10 mouse cellular contexts compared by ENCODE assay signal in the genomic region with DNA sequence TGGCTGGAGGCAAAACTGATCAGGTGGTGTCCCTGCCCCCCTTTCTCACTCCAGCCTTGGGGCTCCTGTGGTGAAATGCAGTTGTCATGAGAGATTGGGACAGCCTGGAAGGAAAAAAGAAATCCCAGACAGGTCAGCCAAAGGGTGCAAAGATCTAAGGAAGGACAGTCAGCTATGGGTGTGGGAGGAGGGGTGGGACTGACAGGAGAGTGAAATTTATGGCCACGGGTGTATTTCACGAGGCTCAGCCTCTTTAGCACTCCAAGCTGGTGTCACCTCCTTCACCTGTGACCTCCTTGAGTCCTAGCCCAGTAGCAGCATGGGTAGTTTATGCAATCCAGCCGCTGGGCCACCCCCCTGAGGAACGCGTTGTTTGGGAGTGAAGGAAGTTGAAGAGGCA.
DNase-seq lines count a peak whose midpoint lies in the region; ATAC-seq and TF ChIP-seq lines count a peak whose summit lies in the region.
"Had no signal": no experiment of that assay in that cellular context is flagged by ENCODE, and none has a peak within 500 bp of the region (broad histone marks: within the 10 kb centered on the region; RNA-seq: fewer than 3 reads in every experiment).

No protein-coding gene starts in this region.

- no peaks in the 10 kb centered on the region for H3K9me3 ChIP-seq in limb, embryonic 11.5 days (ENCODE audit: control insufficient read depth, low read length)
- H3K9me3 ChIP-seq in limb, embryonic 10.5 days (replicated peaks): no peaks in the 10 kb centered on the region
- H3K9me3 ChIP-seq in lung, postnatal 0 days (ENCODE audit: low read length): no peaks in the 10 kb centered on the region
- no peaks in the 10 kb centered on the region for H3K9me3 ChIP-seq in midbrain, embryonic 14.5 days (ENCODE audit: control insufficient read depth, low read length)
- H3K9me3 ChIP-seq: embryonic facial prominence, embryonic 12.5 days; limb, embryonic 13.5 days had no signal

- no peak overlapping the region for H3K4me3 ChIP-seq in limb, embryonic 11.5 days (ENCODE audit: low read depth, low read length)
- H3K4me3 ChIP-seq in limb, embryonic 10.5 days: no peak overlapping the region
- no peak overlapping the region for H3K4me3 ChIP-seq in lung, postnatal 0 days (ENCODE audit: low read depth, low read length)
- H3K4me3 ChIP-seq in midbrain, embryonic 14.5 days (replicated peaks; ENCODE audit: low read depth, low read length): no peak overlapping the region
- H3K4me3 ChIP-seq: embryonic facial prominence, embryonic 12.5 days; limb, embryonic 13.5 days had no signal

- H3K36me3 ChIP-seq in limb, embryonic 11.5 days (ENCODE audit: control insufficient read depth, insufficient read depth, low read length): no peaks in the 10 kb centered on the region
- H3K36me3 ChIP-seq in limb, embryonic 10.5 days: no peaks in the 10 kb centered on the region
- H3K36me3 ChIP-seq in lung, postnatal 0 days (ENCODE audit: insufficient read depth, low read length): no peaks in the 10 kb centered on the region
- H3K36me3 ChIP-seq in midbrain, embryonic 14.5 days (ENCODE audit: control insufficient read depth, insufficient read depth, low read length): no peaks in the 10 kb centered on the region
- H3K36me3 ChIP-seq: embryonic facial prominence, embryonic 12.5 days; limb, embryonic 13.5 days had no signal

- no peak overlapping the region for H3K27ac ChIP-seq in limb, embryonic 11.5 days (replicated peaks; ENCODE audit: low read depth, low read length)
- no peak overlapping the region for H3K27ac ChIP-seq in limb, embryonic 10.5 days
- H3K27ac ChIP-seq in lung, postnatal 0 days (ENCODE audit: low read length): no peak overlapping the region
- no peak overlapping the region for H3K27ac ChIP-seq in midbrain, embryonic 14.5 days (replicated peaks; ENCODE audit: low read depth, low read length)
- H3K27ac ChIP-seq: embryonic facial prominence, embryonic 12.5 days; limb, embryonic 13.5 days had no signal

- 10% methylated on average over 5 of the region's 5 CpGs for WGBS in limb, embryonic 11.5 days
- 10% methylated on average over 5 of the region's 5 CpGs for WGBS in limb, embryonic 10.5 days
- WGBS in lung, postnatal 0 days: 11% methylated on average over 5 of the region's 5 CpGs
- 83% methylated on average over 5 of the region's 5 CpGs for WGBS in midbrain, embryonic 14.5 days

- no peak for TF ChIP-seq CTCF in lung, postnatal 0 days (IDR thresholded peaks at IDR 0.05)

- no peak for TF ChIP-seq EP300 in lung, postnatal 0 days (IDR thresholded peaks at IDR 0.05)

- H3K4me2 ChIP-seq in limb, embryonic 11.5 days (ENCODE audit: low read depth, severe bottlenecking): no peak overlapping the region
- no peak overlapping the region for H3K4me2 ChIP-seq in lung, postnatal 0 days (replicated peaks; ENCODE audit: low read depth, low read length)
- H3K4me2 ChIP-seq in midbrain, embryonic 14.5 days (ENCODE audit: low read length): no peak overlapping the region
- H3K4me2 ChIP-seq: embryonic facial prominence, embryonic 12.5 days; limb, embryonic 13.5 days had no signal

- no peak for DNase-seq in limb, embryonic 11.5 days (ENCODE audit: low spot score)
- no peak for DNase-seq in limb, embryonic 10.5 days (ENCODE audit: low spot score)
- DNase-seq in gastrocnemius, adult 8-10 months (ENCODE audit: low spot score in 2 of 2): peak; percentile 69 to 85
- DNase-seq in kidney, adult 9 months: peak; percentile 34
- DNase-seq in lung, postnatal 0 days (ENCODE audit: low spot score): peak; percentile 54
- DNase-seq in retina, postnatal 1 day: no peak
- no peak for DNase-seq in retina, embryonic 14.5 days (ENCODE audit: low spot score)
- no peak for DNase-seq in midbrain, embryonic 14.5 days

- H3K9ac ChIP-seq in limb, embryonic 11.5 days (ENCODE audit: low read length): no peak overlapping the region
- H3K9ac ChIP-seq in lung, postnatal 0 days (replicated peaks; ENCODE audit: low read depth): no peak overlapping the region
- no peak overlapping the region for H3K9ac ChIP-seq in midbrain, embryonic 14.5 days (replicated peaks; ENCODE audit: low read length)
- H3K9ac ChIP-seq: embryonic facial prominence, embryonic 12.5 days; limb, embryonic 13.5 days had no signal

- peaks cover 21% of the 10 kb centered on the region for H3K4me1 ChIP-seq in limb, embryonic 11.5 days (ENCODE audit: control insufficient read depth, insufficient read depth, low read length)
- peaks cover 45% of the 10 kb centered on the region for H3K4me1 ChIP-seq in limb, embryonic 10.5 days
- no peaks in the 10 kb centered on the region for H3K4me1 ChIP-seq in lung, postnatal 0 days (ENCODE audit: insufficient read depth, low read depth, low read length)
- H3K4me1 ChIP-seq in midbrain, embryonic 14.5 days (ENCODE audit: control insufficient read depth, insufficient read depth, low read length): peaks cover 15% of the 10 kb centered on the region

- ATAC-seq in limb, embryonic 11.5 days (ENCODE audit: insufficient number of reproducible peaks, low FRiP score, low TSS enrichment, low read depth): peak; percentile 45; the same call in 1 of the 2 replicates
- ATAC-seq in lung, postnatal 0 days: peak; percentile 71
- ATAC-seq in midbrain, embryonic 14.5 days (ENCODE audit: low FRiP score, low TSS enrichment): no peak

- no peaks in the 10 kb centered on the region for H3K27me3 ChIP-seq in limb, embryonic 11.5 days (ENCODE audit: control insufficient read depth, insufficient read depth, low read length)
- H3K27me3 ChIP-seq in limb, embryonic 10.5 days (ENCODE audit: low read depth, poor library complexity, severe bottlenecking): no peaks in the 10 kb centered on the region
- no peaks in the 10 kb centered on the region for H3K27me3 ChIP-seq in lung, postnatal 0 days (replicated peaks; ENCODE audit: insufficient read depth, low read length)
- no peaks in the 10 kb centered on the region for H3K27me3 ChIP-seq in midbrain, embryonic 14.5 days (ENCODE audit: control insufficient read depth, insufficient read depth, low read length)
- H3K27me3 ChIP-seq: embryonic facial prominence, embryonic 12.5 days; limb, embryonic 13.5 days had no signal

Comparison
In these comparisons a context has a peak if more than half of its experiments do, and no peak if none do; other contexts are left out.
1. DNase-seq: peak in gastrocnemius, adult 8-10 months (2 of 2), kidney, adult 9 months (single experiment) and lung, postnatal 0 days (single experiment); none in limb, embryonic 11.5 days (single experiment), limb, embryonic 10.5 days (single experiment), retina, postnatal 1 day (single experiment), retina, embryonic 14.5 days (single experiment) and midbrain, embryonic 14.5 days (single experiment).